Mouse (Mus musculus) adrenal gland, postnatal 4 days (tissue): ENCODE results near the gene Slc25a18. TPM values are rescaled to one million over a fixed set of nuclear protein-coding genes. Genes with fewer than 3 reads are reported as not detected.
"Not testable (repeated sequence)": the region's sequence is repeated elsewhere in the genome, so short reads cannot be mapped to it uniquely, and the experiment has no call there.

Experiments
- DNase-seq, 2 experiments: peaks; one replicate each; pipeline ENCODE4 v3.0.0; 2021 to 2022; ENCODE audit warnings: low spot score in 2 of 2, mixed read lengths in 2 of 2
- total RNA-seq, 2 experiments: library from RNA; stranded (reverse); gene quantifications; 2 replicates each; pipeline ENCODE4 v1.2.3; 2021

Slc25a18 gene
- total RNA-seq, 2 experiments from 2014 or later: 1.8 to 2.1 TPM

DNA sequence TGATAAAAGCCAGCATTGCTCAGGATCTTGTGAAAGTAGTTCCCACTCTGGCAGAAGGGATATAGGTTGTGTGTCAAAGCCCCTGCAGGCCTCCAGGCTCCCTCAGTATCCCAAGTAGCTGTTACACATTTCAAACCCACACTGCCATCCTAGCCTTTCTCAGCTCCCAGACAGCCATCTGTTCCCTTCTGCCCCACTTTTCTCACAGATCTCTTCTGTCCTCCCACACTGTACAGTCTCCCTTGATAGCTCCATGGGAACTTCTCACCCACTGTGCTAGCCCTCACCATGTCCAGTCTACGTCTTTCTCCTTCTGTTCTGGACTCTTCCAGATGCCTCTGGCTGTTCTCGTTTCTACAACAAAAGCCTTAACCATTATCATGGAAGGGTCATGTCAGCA lies 22.7 kb downstream of the Slc25a18 start:
- no peak for DNase-seq

DNA sequence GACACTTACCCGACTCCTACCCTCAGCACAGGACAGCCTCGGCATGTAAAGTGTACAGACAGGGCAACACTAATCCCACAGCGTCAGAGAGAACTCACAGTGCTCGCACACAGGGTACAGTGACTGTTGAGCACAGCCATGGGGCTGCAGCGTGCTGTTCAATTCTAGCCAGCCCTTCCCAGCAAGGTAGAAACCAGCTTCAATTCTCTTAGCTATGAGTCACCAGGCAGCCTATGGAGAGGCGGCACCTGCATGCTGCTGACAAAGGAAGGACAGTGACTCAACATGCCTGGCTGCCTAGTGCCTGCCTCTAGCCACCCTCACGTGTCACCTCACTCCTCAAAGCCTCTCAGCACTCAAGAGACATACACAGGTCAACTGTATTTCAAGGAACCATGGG lies 24.6 kb downstream of the Slc25a18 start:
- DNase-seq: no peak

- DNase-seq: no peak
These were observed 25.5 kb downstream of the Slc25a18 start for GRCm38 (mm10) chr6:120798905-120799304.

GRCm38 (mm10) chr6:120799581-120800041 lies 26.2 kb downstream of the Slc25a18 start:
- no peak for DNase-seq

DNA sequence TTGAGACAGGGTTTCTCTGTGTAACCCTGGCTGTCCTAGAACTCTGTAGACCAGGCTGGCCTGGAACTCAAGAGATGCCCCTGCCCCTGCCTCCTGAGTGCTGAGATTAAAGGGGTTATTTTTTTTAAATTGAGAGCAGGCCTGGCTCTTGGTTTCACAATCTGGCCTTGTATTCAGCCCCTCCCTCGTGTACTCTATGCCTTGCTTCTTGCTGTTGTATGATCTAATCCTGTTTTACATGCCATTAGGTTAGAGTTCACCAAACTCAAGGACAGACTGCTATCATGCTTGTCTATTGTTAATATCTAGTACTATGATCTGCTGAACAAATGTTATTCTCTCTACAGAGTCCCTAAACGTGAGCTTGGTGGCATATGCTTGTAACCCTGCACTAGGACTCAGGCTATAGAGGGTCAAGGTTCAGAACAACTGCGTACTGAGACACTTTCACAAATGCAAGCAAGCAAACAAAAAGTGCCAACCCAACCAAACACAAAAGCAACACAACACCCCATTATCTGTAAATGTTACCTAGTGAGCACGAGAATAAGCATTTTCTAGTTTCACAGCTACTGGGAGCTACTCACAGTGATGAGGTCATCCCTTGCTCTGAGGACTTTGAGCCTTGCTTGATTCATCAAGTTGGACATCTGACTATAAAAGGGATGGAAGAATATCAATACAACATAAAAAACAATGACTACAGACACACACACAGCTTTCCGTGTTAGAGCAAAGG lies 33.8 kb downstream of the Slc25a18 start:
- no peak for DNase-seq

DNA sequence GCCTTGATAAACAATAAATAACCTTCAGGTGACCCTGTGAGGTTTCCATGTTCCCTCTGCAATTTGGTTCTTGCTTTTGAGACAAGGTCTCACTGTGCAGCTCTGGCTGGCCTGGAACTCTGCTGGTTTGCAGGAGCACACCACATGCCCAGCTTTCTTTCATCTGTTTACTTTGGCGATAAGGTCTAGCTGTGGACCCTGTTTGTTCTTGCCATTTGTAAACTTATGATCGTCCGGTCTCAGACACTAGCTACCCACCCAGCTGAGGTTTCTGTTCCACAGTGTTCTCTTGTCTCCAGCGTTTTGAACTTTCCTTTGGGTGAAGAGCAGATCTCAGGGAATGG lies 34.3 kb downstream of the Slc25a18 start:
- DNase-seq: no peak

DNA sequence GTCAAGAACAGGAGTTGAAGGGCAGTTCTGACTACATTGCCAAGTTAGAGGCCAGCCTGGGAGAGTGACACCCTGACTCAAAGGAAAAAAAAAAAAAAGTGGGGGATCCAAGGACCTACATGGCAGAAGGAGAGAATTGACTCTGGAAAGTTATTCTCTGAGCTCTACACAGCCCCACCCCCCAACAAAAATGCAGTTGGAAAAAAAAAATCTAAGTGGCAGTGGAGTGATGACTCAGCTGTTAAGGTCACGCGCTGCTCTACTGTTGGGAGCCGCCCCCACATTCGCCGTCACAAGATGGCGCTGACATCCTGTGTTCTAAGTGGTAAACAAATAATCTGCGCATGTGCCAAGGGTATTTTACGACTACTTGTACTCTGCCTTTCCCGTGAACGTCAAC lies 38.6 kb downstream of the Slc25a18 start:
- DNase-seq: not testable (repeated sequence)

- no peak for DNase-seq
These were observed 45.9 kb downstream of the Slc25a18 start for GRCm38 (mm10) chr6:120819294-120819693.

DNA sequence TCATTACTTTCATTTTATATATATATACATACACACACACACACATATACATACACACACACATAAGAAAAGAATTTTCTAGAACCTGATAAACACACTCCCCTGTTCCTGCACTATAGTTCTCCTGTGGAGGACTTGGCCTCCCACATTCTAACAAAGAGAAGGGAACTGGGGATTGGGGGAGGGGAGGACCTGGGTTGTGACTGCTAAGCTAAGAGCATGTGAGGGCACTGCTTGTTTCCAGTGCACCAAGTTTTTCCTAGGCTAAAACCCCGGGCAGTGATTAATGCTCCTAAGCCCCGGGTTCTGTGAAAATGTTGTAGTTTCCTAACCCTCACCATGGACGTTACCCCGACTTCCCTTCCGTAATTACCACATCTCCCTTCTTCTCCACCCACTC lies 46.8 kb downstream of the Slc25a18 start:
- DNase-seq: no peak

DNA sequence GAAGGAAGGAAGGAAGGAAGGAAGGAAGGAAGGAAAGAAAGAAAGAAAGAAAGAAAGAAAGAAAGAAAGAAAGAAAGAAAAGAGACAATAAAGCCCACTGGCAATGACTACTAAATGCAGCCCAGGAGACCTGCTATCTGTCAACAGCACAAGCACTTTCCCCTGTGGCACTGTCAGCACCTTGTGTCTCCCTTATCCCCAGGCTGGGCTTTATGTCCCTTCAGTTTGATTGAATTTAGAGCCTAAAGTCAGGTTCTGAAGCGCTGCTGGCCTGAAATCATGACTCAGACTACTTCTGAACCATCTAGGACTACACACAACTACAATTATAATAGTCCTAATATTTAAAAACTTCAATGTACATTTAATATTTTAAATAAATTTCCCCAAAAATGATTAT lies 47.6 kb downstream of the Slc25a18 start:
- DNase-seq: no peak

- DNase-seq: no peak
These were observed 48.3 kb downstream of the Slc25a18 start for GRCm38 (mm10) chr6:120821715-120822114.

GRCm38 (mm10) chr6:120822307-120822928 lies 49.0 kb downstream of the Slc25a18 start, which contains the start of gene Atp6v1e1:
TSS of gene Atp6v1e1 (minus strand) at chr6:120822793.
- peak; percentile 63 to 85 for DNase-seq

DNA sequence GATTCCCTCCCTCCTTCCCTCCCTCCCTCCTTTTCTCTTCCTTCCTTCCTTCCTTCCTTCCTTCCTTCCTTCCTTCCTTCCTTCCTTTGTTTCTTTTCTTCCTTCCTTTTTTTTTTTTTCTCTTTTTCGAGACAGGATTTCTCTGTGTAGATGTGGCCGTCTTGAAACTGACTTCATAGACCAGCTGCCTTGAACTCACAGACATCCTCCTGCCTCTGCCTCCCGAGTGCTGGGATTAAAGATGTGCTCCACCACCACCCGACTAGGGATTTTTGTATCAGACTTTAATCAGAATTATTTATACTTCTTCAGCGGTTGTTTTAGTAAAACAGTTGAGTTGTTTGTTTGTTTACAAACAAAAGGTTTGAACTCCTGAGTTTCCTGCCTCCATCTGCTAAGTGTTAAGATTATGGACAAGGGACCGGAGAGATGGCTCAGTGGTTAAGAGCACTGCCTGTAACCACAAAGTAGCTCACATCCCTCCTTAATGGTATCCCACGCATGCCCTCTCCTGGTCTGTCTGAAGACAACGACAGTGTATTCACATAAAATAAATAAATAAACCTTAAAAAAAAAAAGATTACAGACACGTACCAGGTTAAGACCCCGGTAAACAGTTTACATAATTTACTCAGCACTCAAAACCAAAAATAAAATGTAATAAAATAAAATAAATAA lies 49.7 kb downstream of the Slc25a18 start:
- no peak for DNase-seq

GRCm38 (mm10) chr6:120830056-120830455 lies 56.7 kb downstream of the Slc25a18 start:
- no peak for DNase-seq

- no peak for DNase-seq
These were observed 57.7 kb downstream of the Slc25a18 start for GRCm38 (mm10) chr6:120830866-120831608.

DNA sequence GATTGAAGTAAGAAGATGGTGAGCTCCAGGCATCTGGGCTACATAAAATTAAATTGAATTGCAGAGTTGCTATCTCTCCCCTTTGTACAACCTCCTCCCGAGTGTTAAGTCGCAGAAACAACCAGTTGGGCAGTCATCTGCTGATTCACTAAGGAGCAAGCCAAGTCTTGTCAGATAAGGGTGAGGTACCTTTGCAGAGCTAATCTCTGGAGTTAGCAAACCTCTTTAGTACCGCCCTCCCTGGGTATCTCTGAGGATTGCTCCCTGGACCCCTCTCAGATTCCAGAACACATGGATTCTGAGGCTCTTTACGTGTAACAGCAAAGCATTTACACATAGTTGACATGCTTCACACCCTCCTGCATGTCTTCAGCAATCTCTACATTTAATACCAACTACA lies 58.7 kb downstream of the Slc25a18 start:
- no peak for DNase-seq

DNA sequence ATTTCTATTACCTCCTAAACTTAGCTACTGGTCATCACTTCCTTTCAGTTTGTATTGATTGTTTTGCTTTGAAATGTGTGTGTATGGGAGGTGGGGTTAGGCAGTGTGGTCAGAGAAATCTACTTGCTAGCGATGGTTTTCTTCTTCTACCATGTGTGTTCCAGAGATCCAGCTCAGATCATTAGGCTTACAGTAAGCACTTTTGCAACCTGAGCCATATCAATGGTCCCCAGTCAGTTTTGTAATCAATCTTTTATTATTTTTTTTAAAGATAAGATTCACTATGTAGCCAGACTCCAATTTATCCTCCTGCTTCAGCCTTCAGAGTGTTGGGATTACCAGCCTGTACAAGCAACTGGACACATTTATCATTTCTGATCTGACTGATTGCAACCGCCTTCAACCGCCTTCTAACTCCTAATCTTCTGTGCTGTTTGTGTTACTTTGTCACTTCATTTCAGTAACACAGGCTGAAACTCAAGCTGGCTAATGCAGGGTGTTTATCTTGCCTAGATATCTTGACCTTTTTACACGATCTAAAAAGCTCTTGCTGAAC lies 61.5 kb downstream of the Slc25a18 start:
- no peak for DNase-seq

GRCm38 (mm10) chr6:120835474-120836374 lies 62.3 kb downstream of the Slc25a18 start, which contains the start of gene Bcl2l13:
TSS of gene Bcl2l13 (plus strand) at chr6:120836212.
- DNase-seq: peak; percentile 97 to 99

DNA sequence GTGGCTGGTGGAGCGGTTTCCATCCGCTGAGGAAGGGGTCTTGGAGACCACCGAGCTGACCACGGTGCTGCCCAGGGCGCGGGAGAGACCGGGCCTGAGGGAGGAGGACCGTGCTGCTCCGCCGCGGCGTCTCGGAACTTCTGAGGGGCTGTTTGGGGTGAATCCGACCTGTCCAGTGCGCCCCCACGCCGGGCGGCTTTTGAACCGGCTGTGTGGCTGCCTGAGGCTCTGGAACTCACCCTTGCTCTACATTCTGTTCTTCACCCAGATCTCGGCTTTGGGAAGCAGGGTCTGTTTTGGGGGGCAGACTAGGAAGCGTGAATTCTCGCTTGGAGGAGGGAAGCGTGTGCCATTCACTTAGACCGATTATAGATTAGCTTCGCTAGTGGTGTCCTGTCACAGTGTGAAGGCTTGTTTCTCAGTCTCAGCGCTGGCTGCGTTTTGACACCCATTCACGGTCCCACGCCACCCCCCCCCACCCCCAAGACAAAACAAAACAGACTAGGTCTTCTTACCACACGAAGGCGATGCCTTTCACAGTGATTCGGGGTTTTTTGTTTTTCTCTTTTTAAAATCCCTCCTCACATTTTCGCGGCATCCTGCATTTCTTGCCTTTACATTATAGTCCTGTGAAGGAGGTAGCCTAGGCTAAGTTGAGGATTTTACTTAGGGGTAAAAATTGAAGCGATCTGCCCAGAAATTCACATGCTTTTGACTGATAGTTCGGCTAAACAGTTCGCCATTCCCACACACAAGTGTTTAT lies 63.2 kb downstream of the Slc25a18 start:
- DNase-seq: no peak
